Mouse (Mus musculus): ENCODE data around the gene Hinfp.
"Not testable (repeated sequence)": the region's sequence is repeated elsewhere in the genome, so short reads cannot be mapped to it uniquely, and the experiment has no call there.

GRCm38 (mm10) chr9:44300001-44300400 is 5.5 kb downstream of the Hinfp start:
- TF ChIP-seq EP300, CTCF (IDR thresholded peaks at IDR 0.05): not testable (repeated sequence)

Measured in lung, postnatal 0 days (tissue).